Mouse (Mus musculus) bone marrow, adult 2 months (tissue): Measurements from ENCODE around the gene B4galnt4. TPM values are rescaled to one million over a fixed set of nuclear protein-coding genes. Genes with fewer than 3 reads are reported as not detected.
"Not testable (repeated sequence)": the region's sequence is repeated elsewhere in the genome, so short reads cannot be mapped to it uniquely, and the experiment has no call there.

Source experiments
- H3K27ac ChIP-seq: fragments of 200-500 bp; 2 replicates; pipeline ENCODE4 v1.5.1; 2012; ENCODE audit warnings: low read depth, mild to moderate bottlenecking, control low read depth, inconsistent platforms, low read length; ENCODE audit not compliant: control insufficient read depth, poor library complexity, insufficient read depth
- H3K4me1 ChIP-seq: fragments of 200-500 bp; 2 replicates; pipeline ENCODE4 v1.6.1; 2011; ENCODE audit warnings: low read length; ENCODE audit not compliant: control insufficient read depth, insufficient read depth
- H3K4me3 ChIP-seq: fragments of 200-500 bp; replicated peaks from 2 replicates; pipeline ENCODE3; 2011; ENCODE audit warnings: mild to moderate bottlenecking, low read depth, low read length, control low read depth; ENCODE audit not compliant: control insufficient read depth
- CTCF ChIP-seq: fragments of 200-500 bp; IDR thresholded peaks from 2 replicates; pipeline ENCODE4 v1.5.1; 2011; ENCODE audit warnings: low read length, control low read depth; ENCODE audit not compliant: control insufficient read depth, insufficient read depth
- POLR2A ChIP-seq: fragments of 200-500 bp; IDR thresholded peaks from 2 replicates; pipeline ENCODE4 v1.6.1; 2011; ENCODE audit warnings: low read depth, mild to moderate bottlenecking, control low read depth, low read length, borderline replicate concordance; ENCODE audit not compliant: control insufficient read depth
- WGBS: fragments of 180-500 bp; shearing (Covaris S2); methylation state at CpG from one replicate; pipeline ENCODE4 v1.1.7; 2018; 5-methylcytosine and 5-hydroxymethylcytosine counted together
- polyA plus RNA-seq: library from polyadenylated mRNA; stranded (reverse); fragments of >200 nt; gene quantifications from 2 replicates; pipeline ENCODE4 v1.2.4, GENCODE M21; 2011; ENCODE audit warnings: low replicate concordance; ENCODE audit not compliant: missing spikeins, insufficient read depth, insufficient read length

The B4galnt4 gene
- 0.36 and 2.1 TPM in 2 replicates for polyA plus RNA-seq

DNA sequence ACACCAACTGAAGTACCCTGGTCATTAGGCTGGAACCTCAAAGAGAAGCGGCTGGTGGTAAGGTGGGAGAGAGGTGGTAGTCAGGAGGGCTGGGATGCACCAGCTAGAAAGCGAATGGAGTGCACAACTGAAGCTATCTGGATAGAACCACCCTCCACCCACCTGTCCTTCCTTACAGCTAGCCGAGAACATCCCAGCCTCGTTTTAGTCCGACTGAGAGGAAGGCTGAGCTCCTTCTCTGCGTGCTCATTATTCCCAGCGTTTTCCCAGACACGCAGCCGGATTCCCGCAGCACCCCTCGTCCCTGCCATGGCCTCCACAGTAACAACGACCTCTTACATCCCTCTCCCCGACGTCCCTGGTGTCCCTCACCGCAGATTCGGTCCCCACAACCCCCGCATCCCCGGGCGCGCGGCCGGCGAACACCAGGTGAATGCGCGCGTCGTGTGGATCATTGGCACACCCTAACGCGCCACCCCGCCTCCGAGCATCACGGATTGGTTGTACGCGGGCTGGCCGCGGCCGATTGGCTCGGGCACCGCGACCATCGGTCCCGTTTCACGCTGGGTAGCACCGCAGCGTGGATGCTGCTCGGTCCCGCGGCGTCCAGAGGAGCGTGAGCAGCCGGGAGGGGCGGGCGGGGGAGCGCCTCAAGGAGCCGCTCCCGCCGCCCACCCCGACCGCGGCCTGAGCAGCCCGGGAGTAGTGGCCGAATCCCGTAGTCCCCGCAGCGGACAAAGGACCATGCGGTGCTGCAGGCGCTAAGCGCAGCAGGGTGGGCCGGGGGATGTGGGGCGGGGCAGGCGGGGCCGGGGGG lies at the start of gene B4galnt4:
TSS of gene B4galnt4 (plus strand) at position 679 of the 817 bp plus-strand sequence.
- Histone ChIP-seq H3K4me1 (peaks cover 6% of the 10 kb centered on the region), H3K27ac (no peak within 1 kb of the TSS), H3K4me3 (no peak within 1 kb of the TSS)
- 3% methylated on average over 72 of the region's 72 CpGs for WGBS
- TF ChIP-seq POLR2A (no peak), CTCF (no peak)

DNA sequence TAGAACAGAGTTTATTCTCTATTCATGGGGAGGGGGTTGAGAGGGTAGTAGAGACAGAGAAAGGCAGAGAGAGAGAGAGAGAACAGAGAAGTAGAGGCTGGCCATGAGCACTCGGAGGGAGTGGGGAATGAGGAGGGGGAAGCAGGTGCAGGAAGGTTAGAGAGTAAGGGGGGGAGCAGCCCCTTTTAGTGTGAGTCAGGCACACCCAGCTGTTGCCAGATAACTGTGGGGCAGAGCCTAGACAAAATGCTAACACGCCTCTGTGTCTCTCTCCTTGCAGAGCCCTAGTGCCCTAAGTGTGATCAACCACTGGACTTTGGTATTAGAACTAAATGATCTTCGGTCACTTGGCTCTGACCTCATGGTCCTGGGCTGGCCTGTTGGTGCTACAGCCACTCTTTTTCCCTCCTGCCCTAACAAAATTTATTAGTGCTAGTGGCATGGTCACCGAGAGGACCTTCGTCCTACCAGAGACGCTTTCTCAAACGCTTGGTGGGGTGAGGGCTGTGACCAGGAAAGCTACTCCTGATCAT lies 49.6 kb upstream of the B4galnt4 start:
- TF ChIP-seq CTCF (no peak), POLR2A (no peak)
- Histone ChIP-seq H3K27ac (peak overlapping the region; percentile 73), H3K4me3 (peak overlapping the region; percentile 27), H3K4me1 (peaks cover 5% of the 10 kb centered on the region; the same call in 1 of the 2 replicates)
- WGBS, result 72% methylated on average over 7 of the region's 7 CpGs

DNA sequence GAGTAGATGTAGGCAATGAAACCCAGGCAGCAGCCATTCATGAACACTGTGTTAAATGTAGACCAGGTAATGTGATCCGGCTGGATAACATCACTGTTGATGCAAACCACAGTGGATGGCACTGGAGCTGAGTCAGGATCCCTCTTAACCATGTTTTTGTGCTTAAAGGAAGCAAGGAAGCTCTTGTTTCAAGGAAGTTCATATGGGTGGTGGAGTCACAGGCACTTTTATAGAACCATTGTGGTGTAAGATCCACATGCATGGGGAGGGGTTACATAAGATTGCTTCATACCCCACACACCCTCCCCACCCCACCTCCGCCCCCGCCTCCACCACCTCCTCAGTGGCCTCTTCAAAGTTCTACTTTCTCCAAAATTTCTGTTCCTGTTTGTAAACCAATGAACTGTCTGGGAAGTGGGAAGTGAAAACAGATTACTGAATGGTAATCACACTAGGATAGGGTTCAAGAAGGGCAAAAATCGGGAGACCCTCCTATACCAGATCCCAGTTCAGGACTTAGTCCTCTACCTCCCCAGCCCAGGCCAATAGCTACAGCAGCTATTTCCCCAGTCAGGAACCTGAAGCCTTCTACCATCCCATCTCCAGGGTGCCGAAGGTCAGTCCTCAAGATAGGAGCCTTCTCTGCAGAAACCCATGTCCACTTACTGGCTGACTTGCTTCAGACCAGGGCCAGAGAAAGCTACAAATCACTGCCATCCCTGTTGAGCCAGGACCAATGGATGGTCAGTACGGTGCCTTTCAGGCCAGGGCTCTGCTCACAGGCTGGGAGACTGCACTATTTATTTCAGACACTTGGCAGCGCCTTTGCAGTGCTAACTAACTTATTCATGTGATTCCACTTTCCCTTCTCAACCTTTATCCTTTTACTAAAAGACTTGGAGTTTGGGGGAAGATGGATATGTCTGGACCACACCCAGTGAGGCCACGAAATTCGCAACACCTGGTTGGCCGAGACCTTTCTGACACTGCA lies 43.9 kb upstream of the B4galnt4 start:
- Histone ChIP-seq H3K27ac (peak overlapping the region; percentile 87), H3K4me3 (peak overlapping the region; percentile 87), H3K4me1 (peaks cover 3% of the 10 kb centered on the region)
- TF ChIP-seq CTCF (no peak), POLR2A (no peak)
- WGBS, result 49% methylated on average over 10 of the region's 10 CpGs

GRCm38 (mm10) chr7:141017824-141018223 lies 43.1 kb upstream of the B4galnt4 start, which contains the start of gene Ifitm6:
TSS of gene Ifitm6 (minus strand) at chr7:141017924.
- peak within 1 kb of the TSS; percentile 41 for H3K4me3 ChIP-seq
- peak within 1 kb of the TSS; percentile 87 for H3K27ac ChIP-seq
- 68% methylated on average over 1 of the region's 1 CpGs for WGBS
- not testable (repeated sequence) for H3K4me1 ChIP-seq

DNA sequence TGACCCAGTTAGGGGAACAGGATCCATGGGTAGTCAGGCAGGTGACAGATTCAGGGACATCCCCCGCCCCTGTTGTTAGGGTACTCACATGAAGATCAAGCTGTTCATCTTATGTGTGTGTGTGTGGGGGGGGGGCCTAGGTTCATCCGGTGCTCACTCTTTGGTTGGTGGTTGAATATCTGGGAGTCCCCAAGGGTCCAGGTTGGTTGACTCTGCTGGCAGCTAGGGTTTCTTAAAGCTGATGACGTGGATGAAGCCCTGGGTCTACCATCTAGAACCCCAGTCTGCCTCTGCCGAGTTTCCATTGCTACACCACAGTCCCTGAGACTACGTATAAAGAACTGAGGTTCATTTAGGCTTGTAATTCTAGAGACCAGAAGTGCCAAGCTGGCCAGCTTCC lies 41.9 kb upstream of the B4galnt4 start:
- Histone ChIP-seq H3K27ac (no peak overlapping the region), H3K4me1 (peaks cover 3% of the 10 kb centered on the region), H3K4me3 (no peak overlapping the region)
- no peak for TF ChIP-seq POLR2A
- no peak for TF ChIP-seq CTCF
- 87% methylated on average over 5 of the region's 5 CpGs for WGBS

DNA sequence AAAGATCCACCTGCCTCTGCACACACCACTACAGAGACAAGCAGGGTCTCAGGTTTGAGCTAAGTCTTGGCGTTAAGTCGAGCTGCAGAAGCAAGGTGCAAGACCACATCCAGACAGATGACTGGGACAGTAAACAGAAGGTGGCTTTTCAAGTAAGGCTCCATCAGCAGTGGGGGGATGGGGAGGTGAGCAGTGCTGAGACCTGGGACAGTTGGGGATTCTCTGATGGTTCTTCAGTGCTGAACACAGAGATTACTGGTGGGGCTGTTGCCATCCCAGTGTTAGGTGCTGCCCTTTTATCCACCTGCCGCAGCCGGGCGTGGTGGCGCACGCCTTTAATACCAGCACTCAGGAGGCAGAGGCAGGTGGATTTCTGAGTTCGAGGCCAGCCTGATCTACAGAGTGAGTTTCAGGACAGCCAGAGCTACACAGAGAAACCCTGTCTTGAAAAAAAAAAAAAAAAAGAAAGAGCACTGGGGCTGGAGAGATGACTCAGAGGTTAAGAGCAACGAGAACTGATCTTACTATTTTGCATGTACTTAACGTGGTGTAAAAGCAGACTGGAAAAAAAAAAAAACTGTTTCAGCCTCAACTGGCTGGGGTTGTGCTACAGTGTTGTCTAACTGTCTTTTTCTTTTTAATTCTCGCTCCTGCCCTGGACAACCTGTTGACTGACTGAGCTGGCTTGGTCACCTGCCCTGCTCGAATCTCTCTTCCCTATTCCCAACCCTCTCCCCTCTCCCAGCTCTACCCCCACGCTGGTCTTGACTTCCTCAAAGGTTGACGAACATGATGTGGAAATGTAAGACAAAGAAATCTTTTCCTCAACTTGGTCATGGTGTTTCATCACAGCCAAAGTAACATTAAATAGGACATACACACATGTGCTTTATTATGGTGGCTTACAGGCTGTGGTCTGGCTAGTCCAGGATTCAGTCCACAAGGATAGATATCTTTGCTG lies 39.1 kb upstream of the B4galnt4 start:
- 56% methylated on average over 14 of the region's 14 CpGs for WGBS
- Histone ChIP-seq H3K27ac (peak overlapping the region; percentile 21), H3K4me1 (peaks cover 3% of the 10 kb centered on the region), H3K4me3 (no peak overlapping the region)
- TF ChIP-seq POLR2A (no peak), CTCF (no peak)
